Mouse (Mus musculus) G1E (cell line): ENCODE results near the gene Ube2b. TPM values are rescaled to one million over a fixed set of nuclear protein-coding genes. Genes with fewer than 3 reads are reported as not detected.

Source experiments
- ATAC-seq: 2 replicates; pipeline ENCODE4 v1.8.0; 2016; ENCODE audit warnings: mild to moderate bottlenecking; ENCODE audit not compliant: insufficient number of reproducible peaks, poor library complexity, low FRiP score, severe bottlenecking; ENCODE audit errors: extremely low read depth
- DNase-seq: peaks from one replicate; pipeline ENCODE4 v3.0.0; 2012; ENCODE audit warnings: low spot score
- H3K27me3 ChIP-seq: 2 replicates; pipeline ENCODE4 v1.6.1; 2012; ENCODE audit warnings: mild to moderate bottlenecking, low read length, inconsistent platforms; ENCODE audit not compliant: insufficient read depth
- H3K36me3 ChIP-seq: replicated peaks from 2 replicates; pipeline ENCODE3; 2012; ENCODE audit warnings: mild to moderate bottlenecking, inconsistent platforms
- H3K4me1 ChIP-seq: 2 replicates; pipeline ENCODE4 v1.6.1; 2012; ENCODE audit warnings: low read depth, low read length, inconsistent platforms, mixed read lengths; ENCODE audit not compliant: insufficient read depth
- H3K4me3 ChIP-seq: 2 replicates; pipeline ENCODE4 v1.5.1; 2012; ENCODE audit warnings: low read depth, mild to moderate bottlenecking, inconsistent platforms, low read length, moderate library complexity, mixed read lengths
- H3K9me3 ChIP-seq: replicated peaks from 2 replicates; pipeline ENCODE4 v1.6.1; 2012; ENCODE audit warnings: inconsistent platforms
- CTCF ChIP-seq: IDR thresholded peaks from 2 replicates; pipeline ENCODE4 v1.5.1; 2012; ENCODE audit warnings: low read depth, low read length, inconsistent platforms, mixed read lengths
- GATA1 ChIP-seq: IDR thresholded peaks from 2 replicates; pipeline ENCODE4 v1.6.1; 2012; ENCODE audit warnings: borderline replicate concordance, low read length, inconsistent platforms, mixed read lengths
- GATA2 ChIP-seq: IDR thresholded peaks from 2 replicates; pipeline ENCODE4 v1.6.1; 2012; ENCODE audit warnings: low read depth, low read length, inconsistent platforms, borderline replicate concordance
- POLR2AphosphoS5 ChIP-seq: IDR thresholded peaks from 2 replicates; pipeline ENCODE4 v1.6.1; 2012; ENCODE audit warnings: low read depth, low read length, inconsistent platforms; ENCODE audit not compliant: insufficient replicate concordance
- TAL1 ChIP-seq: conservative IDR thresholded peaks from 2 replicates; pipeline ENCODE4 v1.6.1; 2012; ENCODE audit warnings: low read depth, low read length, inconsistent platforms, mixed read lengths
- polyA plus RNA-seq: library from polyadenylated mRNA; stranded (reverse); fragments of >175 nt; gene quantifications from 2 replicates; pipeline ENCODE4 v1.2.3, GENCODE M21; 2012
- total RNA-seq, 2 experiments: library from RNA; stranded (forward) in 1 of 2; stranded (reverse) in 1 of 2; fragments of 200-1000 nt in 1 of 2; fragments of >200 nt in 1 of 2; fragmentation: Nextera tagmentation in 1 of 2; gene quantifications; 2 replicates each; pipeline ENCODE4 v1.2.3; 2014 to 2017

The Ube2b gene
- total and polyA plus RNA-seq, 3 experiments = 73.4 to 120 (median 113) TPM

GRCm38 (mm10) chr11:51940511-51940955 lies 60.0 kb downstream of the Ube2b start:
- Histone ChIP-seq H3K36me3 (no peaks in the 10 kb centered on the region), H3K4me3 (no peak overlapping the region), H3K27me3 (peaks cover 22% of the 10 kb centered on the region), H3K4me1 (no peaks in the 10 kb centered on the region; the same call in 1 of the 2 replicates), H3K9me3 (no peaks in the 10 kb centered on the region)
- no peak for TF ChIP-seq TAL1
- no peak for TF ChIP-seq CTCF
- no peak for TF ChIP-seq POLR2AphosphoS5
- no peak for TF ChIP-seq GATA1
- ATAC-seq = no peak
- DNase-seq = no peak

- peaks cover 17% of the 10 kb centered on the region for H3K27me3 ChIP-seq
- TF ChIP-seq GATA2 (no peak), POLR2AphosphoS5 (no peak), CTCF (no peak), GATA1 (no peak)
- DNase-seq = no peak
- H3K4me1 ChIP-seq = no peaks in the 10 kb centered on the region; the same call in 1 of the 2 replicates
- H3K4me3 ChIP-seq = no peak overlapping the region
- no peaks in the 10 kb centered on the region for H3K9me3 ChIP-seq
- ATAC-seq = no peak
- no peaks in the 10 kb centered on the region for H3K36me3 ChIP-seq
Measured at GRCm38 (mm10) chr11:51939590-51939955, 61.0 kb downstream of the Ube2b start.

GRCm38 (mm10) chr11:51938817-51939589 lies 61.6 kb downstream of the Ube2b start:
- Histone ChIP-seq H3K4me3 (no peak overlapping the region), H3K9me3 (no peaks in the 10 kb centered on the region), H3K36me3 (no peaks in the 10 kb centered on the region), H3K4me1 (no peaks in the 10 kb centered on the region; the same call in 1 of the 2 replicates), H3K27me3 (peaks cover 18% of the 10 kb centered on the region)
- no peak for DNase-seq
- no peak for TF ChIP-seq POLR2AphosphoS5
- ATAC-seq = no peak

- no peak for DNase-seq
- Histone ChIP-seq H3K9me3 (no peaks in the 10 kb centered on the region), H3K36me3 (no peaks in the 10 kb centered on the region), H3K4me3 (no peak overlapping the region), H3K27me3 (peaks cover 9% of the 10 kb centered on the region; the same call in 1 of the 2 replicates), H3K4me1 (no peaks in the 10 kb centered on the region; the same call in 1 of the 2 replicates)
- TF ChIP-seq CTCF (no peak), GATA2 (no peak), TAL1 (no peak)
- no peak for ATAC-seq
Measured at GRCm38 (mm10) chr11:51937361-51937781, 63.2 kb downstream of the Ube2b start.

GRCm38 (mm10) chr11:51935636-51936434 lies 64.7 kb downstream of the Ube2b start:
- no peak overlapping the region for H3K4me3 ChIP-seq
- no peaks in the 10 kb centered on the region; the same call in 1 of the 2 replicates for H3K4me1 ChIP-seq
- H3K36me3 ChIP-seq = no peaks in the 10 kb centered on the region
- ATAC-seq = no peak
- peaks cover 9% of the 10 kb centered on the region; the same call in 1 of the 2 replicates for H3K27me3 ChIP-seq
- H3K9me3 ChIP-seq = no peaks in the 10 kb centered on the region
- TF ChIP-seq TAL1 = no peak
- TF ChIP-seq GATA2 = no peak
- TF ChIP-seq POLR2AphosphoS5 = no peak
- no peak for TF ChIP-seq GATA1
- TF ChIP-seq CTCF = no peak
- no peak for DNase-seq

Other genes starting within 250 kb of the Ube2b start
- gene Sec24a, start 237.1 kb downstream of the Ube2b start, total RNA-seq (2014; fragmentation: Nextera tagmentation) = 35.7 and 40.9 TPM in 2 replicates
- 7.7 and 8.2 TPM in 2 replicates for gene Sec24a, start 237.1 kb downstream of the Ube2b start, total RNA-seq (2017)
- 22.4 and 24.7 TPM in 2 replicates for gene Sec24a, start 237.1 kb downstream of the Ube2b start, polyA plus RNA-seq
- 103 and 125 TPM in 2 replicates for gene Sar1b, start 237.1 kb downstream of the Ube2b start, total RNA-seq (2014; fragmentation: Nextera tagmentation)
- gene Sar1b, start 237.1 kb downstream of the Ube2b start, total RNA-seq (2017) = 58.7 and 59.2 TPM in 2 replicates
- 2.9 and 4.0 TPM in 2 replicates for gene Sar1b, start 237.1 kb downstream of the Ube2b start, polyA plus RNA-seq
- 8.4 and 8.8 TPM in 2 replicates for gene Jade2, start 143.1 kb downstream of the Ube2b start, total RNA-seq (2014; fragmentation: Nextera tagmentation)
- 6.9 and 7.0 TPM in 2 replicates for gene Jade2, start 143.1 kb downstream of the Ube2b start, total RNA-seq (2017)
- gene Jade2, start 143.1 kb downstream of the Ube2b start, polyA plus RNA-seq = 12.9 and 13.7 TPM in 2 replicates
- 148 and 158 TPM in 2 replicates for gene Cdkn2aipnl, start 33.1 kb downstream of the Ube2b start, total RNA-seq (2014; fragmentation: Nextera tagmentation)
- gene Cdkn2aipnl, start 33.1 kb downstream of the Ube2b start, total RNA-seq (2017) = 81.5 and 86.8 TPM in 2 replicates
- gene Cdkn2aipnl, start 33.1 kb downstream of the Ube2b start, polyA plus RNA-seq = 47.2 and 49.4 TPM in 2 replicates
- gene Cdkl3, start 3.5 kb upstream of the Ube2b start, total RNA-seq (2014; fragmentation: Nextera tagmentation) = 6.8 and 12.6 TPM in 2 replicates
- 2.3 and 2.5 TPM in 2 replicates for gene Cdkl3, start 3.5 kb upstream of the Ube2b start, total RNA-seq (2017)
- gene Cdkl3, start 3.5 kb upstream of the Ube2b start, polyA plus RNA-seq = 0.78 and 0.90 TPM in 2 replicates
- gene Ppp2ca, start 97.9 kb upstream of the Ube2b start, total RNA-seq (2014; fragmentation: Nextera tagmentation) = 101 and 108 TPM in 2 replicates
- gene Ppp2ca, start 97.9 kb upstream of the Ube2b start, total RNA-seq (2017) = 106 and 109 TPM in 2 replicates
- gene Ppp2ca, start 97.9 kb upstream of the Ube2b start, polyA plus RNA-seq = 16.4 and 20.1 TPM in 2 replicates
- gene Olfr1373, start 144.8 kb upstream of the Ube2b start, total RNA-seq (2014; fragmentation: Nextera tagmentation) = not detected in 2 replicates
- not detected in 2 replicates for gene Olfr1373, start 144.8 kb upstream of the Ube2b start, total RNA-seq (2017)
- not detected in 2 replicates for gene Olfr1373, start 144.8 kb upstream of the Ube2b start, polyA plus RNA-seq
- not detected in 2 replicates for gene Olfr1371, start 213.2 kb upstream of the Ube2b start, total RNA-seq (2014; fragmentation: Nextera tagmentation)
- 0.27 TPM in 1 of 2 replicates, not detected in the other for gene Olfr1371, start 213.2 kb upstream of the Ube2b start, total RNA-seq (2017)
- gene Olfr1371, start 213.2 kb upstream of the Ube2b start, polyA plus RNA-seq = not detected in 2 replicates
- 119 and 144 TPM in 2 replicates for gene Skp1a, start 231.2 kb upstream of the Ube2b start, total RNA-seq (2014; fragmentation: Nextera tagmentation)
- gene Skp1a, start 231.2 kb upstream of the Ube2b start, total RNA-seq (2017) = 259 and 285 TPM in 2 replicates
- 8.1 and 19.9 TPM in 2 replicates for gene Skp1a, start 231.2 kb upstream of the Ube2b start, polyA plus RNA-seq